Mouse (Mus musculus) olfactory bulb, adult 2 months (tissue): ENCODE data around the gene Mrpl34. TPM values are rescaled to one million over a fixed set of nuclear protein-coding genes. Genes with fewer than 3 reads are reported as not detected.

Source experiments
- H3K27ac ChIP-seq: fragments of 200-500 bp; 2 replicates; pipeline ENCODE4 v1.5.1; 2012; ENCODE audit warnings: low read depth, low read length; ENCODE audit not compliant: insufficient read depth
- H3K4me1 ChIP-seq: fragments of 200-500 bp; 2 replicates; pipeline ENCODE4 v1.6.1; 2012; ENCODE audit warnings: low read length; ENCODE audit not compliant: control insufficient read depth, insufficient read depth
- H3K4me3 ChIP-seq: fragments of 200-500 bp; 2 replicates; pipeline ENCODE4 v1.5.1; 2012; ENCODE audit warnings: mild to moderate bottlenecking, low read depth, low read length, moderate library complexity; ENCODE audit not compliant: insufficient read depth
- CTCF ChIP-seq: fragments of 200-500 bp; IDR thresholded peaks from 2 replicates; pipeline ENCODE4 v1.5.1; 2012; ENCODE audit warnings: low read depth, mild to moderate bottlenecking, low read length, moderate library complexity; ENCODE audit not compliant: insufficient read depth
- POLR2A ChIP-seq: fragments of 200-500 bp; IDR thresholded peaks from 2 replicates; pipeline ENCODE4 v1.6.1; 2012; ENCODE audit warnings: mild to moderate bottlenecking, low read depth, low read length, moderate library complexity; ENCODE audit not compliant: insufficient read depth
- WGBS: fragments of 180-500 bp; shearing (Covaris S2); methylation state at CpG from one replicate; pipeline ENCODE4 v1.1.7; 2018; 5-methylcytosine and 5-hydroxymethylcytosine counted together
- polyA plus RNA-seq: library from polyadenylated mRNA; stranded (reverse); fragments of >200 nt; gene quantifications from 2 replicates; pipeline ENCODE4 v1.2.4, GENCODE M21; 2012; ENCODE audit warnings: low replicate concordance; ENCODE audit not compliant: missing spikeins, insufficient read depth, insufficient read length

Gene Mrpl34
- polyA plus RNA-seq, 1 experiment = not detected

GRCm38 (mm10) chr8:71513018-71513754 is 48.4 kb downstream of the Mrpl34 start:
- WGBS = 73% methylated on average over 15 of the region's 15 CpGs
- Histone ChIP-seq H3K4me3 (no peak overlapping the region), H3K27ac (no peak overlapping the region), H3K4me1 (peaks cover 6% of the 10 kb centered on the region; the same call in 1 of the 2 replicates)
- no peak for TF ChIP-seq CTCF
- no peak for TF ChIP-seq POLR2A

- no peak overlapping the region for H3K27ac ChIP-seq
- 63% methylated on average over 5 of the region's 5 CpGs for WGBS
- no peak for TF ChIP-seq POLR2A
- no peak for TF ChIP-seq CTCF
These were observed 50.3 kb downstream of the Mrpl34 start for GRCm38 (mm10) chr8:71515043-71515442.

More at GRCm38 (mm10) chr8:71515043-71515442, 50.3 kb downstream of the Mrpl34 start:
- H3K4me1 ChIP-seq = no peaks in the 10 kb centered on the region
- H3K4me3 ChIP-seq = no peak overlapping the region

Other genes with a start within 250 kb of the Mrpl34 start
- 390 TPM in 1 of 2 replicates, not detected in the other for gene Myo9b, start 192.2 kb upstream of the Mrpl34 start, polyA plus RNA-seq
- not detected in 2 replicates for gene Haus8, start 192.0 kb upstream of the Mrpl34 start, polyA plus RNA-seq
- not detected in 2 replicates for gene Use1, start 98.1 kb upstream of the Mrpl34 start, polyA plus RNA-seq
- not detected in 2 replicates for gene Ocel1, start 93.7 kb upstream of the Mrpl34 start, polyA plus RNA-seq
- not detected in 2 replicates for gene Nr2f6, start 83.0 kb upstream of the Mrpl34 start, polyA plus RNA-seq
- gene Ushbp1, start 69.2 kb upstream of the Mrpl34 start, polyA plus RNA-seq = not detected in 2 replicates
- not detected in 2 replicates for gene Babam1, start 68.1 kb upstream of the Mrpl34 start, polyA plus RNA-seq
- not detected in 2 replicates for gene Ankle1, start 58.9 kb upstream of the Mrpl34 start, polyA plus RNA-seq
- gene Abhd8, start 1.3 kb upstream of the Mrpl34 start, polyA plus RNA-seq = not detected in 2 replicates
- gene Dda1, start 4.2 kb downstream of the Mrpl34 start, polyA plus RNA-seq = not detected in 2 replicates
- gene Ano8, start 21.0 kb downstream of the Mrpl34 start, polyA plus RNA-seq = not detected in 2 replicates
- not detected in 2 replicates for gene Gtpbp3, start 23.1 kb downstream of the Mrpl34 start, polyA plus RNA-seq
- gene Plvap, start 46.8 kb downstream of the Mrpl34 start, polyA plus RNA-seq = not detected in 2 replicates
- gene Ccdc194, start 60.8 kb downstream of the Mrpl34 start, polyA plus RNA-seq = not detected in 2 replicates
- not detected in 2 replicates for gene Bst2, start 72.5 kb downstream of the Mrpl34 start, polyA plus RNA-seq
- not detected in 2 replicates for gene Mvb12a, start 78.0 kb downstream of the Mrpl34 start, polyA plus RNA-seq
- not detected in 2 replicates for gene Tmem221, start 93.9 kb downstream of the Mrpl34 start, polyA plus RNA-seq
- gene Nxnl1, start 101.6 kb downstream of the Mrpl34 start, polyA plus RNA-seq = not detected in 2 replicates
- gene Slc27a1, start 103.9 kb downstream of the Mrpl34 start, polyA plus RNA-seq = not detected in 2 replicates
- not detected in 2 replicates for gene Pgls, start 127.2 kb downstream of the Mrpl34 start, polyA plus RNA-seq
- gene Fam129c, start 132.7 kb downstream of the Mrpl34 start, polyA plus RNA-seq = not detected in 2 replicates
- 143 TPM in 1 of 2 replicates, not detected in the other for gene Colgalt1, start 146.0 kb downstream of the Mrpl34 start, polyA plus RNA-seq
- not detected in 2 replicates for gene Unc13a, start 206.8 kb downstream of the Mrpl34 start, polyA plus RNA-seq
- gene Jak3, start 211.3 kb downstream of the Mrpl34 start, polyA plus RNA-seq = not detected in 2 replicates
- gene Insl3, start 224.3 kb downstream of the Mrpl34 start, polyA plus RNA-seq = not detected in 2 replicates
- gene B3gnt3, start 236.8 kb downstream of the Mrpl34 start, polyA plus RNA-seq = not detected in 2 replicates